Mouse (Mus musculus) hindbrain, embryonic 11.5 days (tissue): ENCODE results near the gene Srsf1. TPM values are rescaled to one million over a fixed set of nuclear protein-coding genes. Genes with fewer than 3 reads are reported as not detected.

Experiments
- ATAC-seq: fragments of 200-750 bp; cut with Nextera tagmentation; 2 replicates; pipeline ENCODE4 v1.8.0; 2017; ENCODE audit warnings: mild to moderate bottlenecking, moderate TSS enrichment, moderate library complexity; ENCODE audit not compliant: low FRiP score
- DNase-seq: peaks from one replicate; pipeline ENCODE4 v3.0.0-alpha.2; 2015; ENCODE audit warnings: low spot score
- H3K27ac ChIP-seq: fragments of 300-500 bp; sonication (generic); 2 replicates; pipeline ENCODE4 v1.5.1; 2014; ENCODE audit warnings: mild to moderate bottlenecking, low read depth, low read length
- H3K27me3 ChIP-seq: fragments of 300-500 bp; sonication (generic); 2 replicates; pipeline ENCODE4 v1.6.1; 2014; ENCODE audit warnings: mild to moderate bottlenecking, low read length, moderate library complexity, mixed read lengths; ENCODE audit not compliant: control insufficient read depth, insufficient read depth
- H3K36me3 ChIP-seq: fragments of 300-500 bp; sonication (generic); 2 replicates; pipeline ENCODE4 v1.6.1; 2014; ENCODE audit warnings: mild to moderate bottlenecking, low read length, moderate library complexity, mixed read lengths; ENCODE audit not compliant: control insufficient read depth, insufficient read depth
- H3K4me1 ChIP-seq: fragments of 300-500 bp; sonication (generic); replicated peaks from 2 replicates; pipeline ENCODE4 v1.6.1; 2014; ENCODE audit warnings: low read length, mixed read lengths; ENCODE audit not compliant: control insufficient read depth, insufficient read depth
- H3K4me2 ChIP-seq: fragments of 300-500 bp; sonication (generic); replicated peaks from 2 replicates; pipeline ENCODE4 v1.6.1; 2014; ENCODE audit warnings: mild to moderate bottlenecking, low read depth, low read length
- H3K4me3 ChIP-seq: fragments of 300-500 bp; sonication (generic); 2 replicates; pipeline ENCODE4 v1.5.1; 2014; ENCODE audit warnings: low read depth, low read length
- H3K9ac ChIP-seq: fragments of 300-500 bp; sonication (generic); 2 replicates; pipeline ENCODE4 v1.6.1; 2014; ENCODE audit warnings: low read depth, low read length
- H3K9me3 ChIP-seq: fragments of 300-500 bp; sonication (generic); 2 replicates; pipeline ENCODE4 v1.6.1; 2016; ENCODE audit warnings: low read length; ENCODE audit not compliant: control insufficient read depth
- WGBS: fragments of 180-500 bp; shearing (Covaris S2); extraction: QIAGEN DNeasy Blood & Tissue Kit; methylation state at CpG from one replicate; pipeline ENCODE4 v1.1.7; 2014; 5-methylcytosine and 5-hydroxymethylcytosine counted together
- polyA plus RNA-seq: library from polyadenylated mRNA; unstranded; fragments of >200 nt; fragmentation: Nextera tagmentation; extraction: Ambion mirVana; gene quantifications from 2 replicates; pipeline ENCODE4 v1.2.1, GENCODE M21; 2014

Gene Srsf1
- polyA plus RNA-seq, 1 experiment from 2014 or later, result 493 TPM

DNA sequence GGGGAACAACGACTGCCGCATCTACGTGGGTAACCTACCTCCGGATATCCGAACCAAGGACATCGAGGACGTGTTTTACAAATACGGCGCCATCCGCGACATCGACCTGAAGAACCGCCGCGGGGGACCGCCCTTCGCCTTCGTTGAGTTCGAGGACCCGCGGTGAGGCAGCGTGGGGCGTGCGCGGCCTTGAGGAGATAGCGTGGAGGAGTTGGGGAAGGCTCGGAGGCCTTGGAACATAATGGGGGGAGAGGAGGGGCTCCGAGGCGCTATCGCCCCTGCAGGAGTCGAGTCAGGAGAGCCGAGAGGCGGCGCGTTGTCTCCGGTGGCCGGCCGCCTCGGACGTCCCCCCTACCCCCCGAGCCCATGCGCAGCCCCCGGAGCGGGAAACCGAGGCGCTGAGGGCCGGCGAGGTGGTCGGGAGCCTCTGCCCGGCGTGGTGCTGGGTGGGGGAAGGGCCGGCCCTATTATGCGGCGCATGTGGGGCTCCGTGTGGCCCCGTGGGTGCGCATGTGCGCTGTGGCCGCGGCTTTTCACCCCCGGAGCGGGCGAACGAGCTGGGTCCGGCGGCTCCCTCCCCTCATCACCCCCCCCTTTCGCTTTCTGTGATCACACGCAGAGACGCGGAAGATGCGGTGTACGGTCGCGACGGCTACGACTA is 828 bp downstream of the Srsf1 start:
- H3K27ac ChIP-seq, result peak overlapping the region; percentile 96
- no peaks in the 10 kb centered on the region for H3K27me3 ChIP-seq
- H3K4me2 ChIP-seq, result peak overlapping the region; percentile 84
- H3K9ac ChIP-seq, result peak overlapping the region; percentile 99
- under 1% methylated on average over 64 of the region's 76 CpGs for WGBS
- peaks cover 3% of the 10 kb centered on the region; the same call in 1 of the 2 replicates for H3K36me3 ChIP-seq
- no peaks in the 10 kb centered on the region for H3K4me1 ChIP-seq
- H3K4me3 ChIP-seq, result peak overlapping the region; percentile 92
- ATAC-seq (peak; percentile 84), DNase-seq (peak; percentile 79)
- no peaks in the 10 kb centered on the region for H3K9me3 ChIP-seq

DNA sequence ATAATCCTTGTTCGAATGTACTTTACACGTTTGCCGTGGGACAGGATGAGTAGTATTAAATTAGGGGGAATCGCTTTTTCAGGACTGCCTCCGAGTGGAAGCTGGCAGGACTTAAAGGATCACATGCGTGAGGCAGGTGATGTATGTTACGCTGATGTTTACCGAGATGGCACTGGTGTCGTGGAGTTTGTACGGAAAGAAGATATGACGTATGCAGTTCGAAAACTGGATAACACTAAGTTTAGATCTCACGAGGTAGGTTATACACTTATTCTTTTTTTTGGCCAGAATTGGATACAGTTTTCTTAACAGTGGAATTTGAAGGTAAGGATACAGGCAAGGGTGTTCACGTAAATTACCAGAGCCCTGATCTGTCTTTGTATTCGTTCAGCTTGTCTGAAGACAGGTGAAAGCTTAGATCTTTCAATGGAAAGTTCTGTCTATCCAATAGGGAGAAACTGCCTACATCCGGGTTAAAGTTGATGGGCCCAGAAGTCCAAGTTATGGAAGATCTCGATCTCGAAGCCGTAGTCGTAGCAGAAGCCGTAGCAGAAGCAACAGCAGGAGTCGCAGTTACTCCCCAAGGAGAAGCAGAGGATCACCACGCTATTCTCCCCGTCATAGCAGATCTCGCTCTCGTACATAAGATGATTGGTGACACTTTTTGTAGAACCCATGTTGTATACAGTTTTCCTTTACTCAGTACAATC is 1.9 kb downstream of the Srsf1 start:
- Histone ChIP-seq H3K4me2 (peak overlapping the region; percentile 84), H3K4me3 (peak overlapping the region; percentile 92), H3K4me1 (no peaks in the 10 kb centered on the region), H3K9ac (peak overlapping the region; percentile 99), H3K27ac (no peak overlapping the region; the same call in 1 of the 2 replicates), H3K27me3 (no peaks in the 10 kb centered on the region), H3K9me3 (no peaks in the 10 kb centered on the region), H3K36me3 (peaks cover 3% of the 10 kb centered on the region; the same call in 1 of the 2 replicates)
- peak; percentile 30 for DNase-seq
- WGBS, result 29% methylated on average over 26 of the region's 26 CpGs
- no peak for ATAC-seq

DNA sequence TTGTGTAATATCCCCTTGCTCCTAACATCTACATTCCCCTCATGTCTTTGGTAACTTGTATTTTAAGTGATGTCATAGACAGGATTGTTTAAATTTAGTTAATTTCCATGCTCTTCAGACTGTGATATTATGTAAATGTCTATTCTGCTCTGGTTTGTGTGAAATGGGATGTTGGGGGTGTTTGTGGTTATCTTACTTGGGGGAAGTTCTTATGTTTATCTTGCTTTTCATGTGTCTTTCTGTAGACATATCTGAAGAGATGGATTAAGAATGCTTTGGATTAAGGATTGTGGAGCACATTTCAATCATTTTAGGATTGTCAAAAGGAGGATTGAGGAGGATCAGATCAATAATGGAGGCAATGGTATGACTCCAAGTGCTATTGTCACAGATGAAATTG is 2.6 kb downstream of the Srsf1 start:
- H3K9ac ChIP-seq, result no peak overlapping the region
- H3K4me3 ChIP-seq, result peak overlapping the region; percentile 92
- ATAC-seq (no peak), DNase-seq (no peak)
- H3K27me3 ChIP-seq, result no peaks in the 10 kb centered on the region
- no peaks in the 10 kb centered on the region for H3K4me1 ChIP-seq
- H3K9me3 ChIP-seq, result no peaks in the 10 kb centered on the region
- H3K27ac ChIP-seq, result no peak overlapping the region
- peaks cover 3% of the 10 kb centered on the region; the same call in 1 of the 2 replicates for H3K36me3 ChIP-seq
- peak overlapping the region; percentile 84 for H3K4me2 ChIP-seq

DNA sequence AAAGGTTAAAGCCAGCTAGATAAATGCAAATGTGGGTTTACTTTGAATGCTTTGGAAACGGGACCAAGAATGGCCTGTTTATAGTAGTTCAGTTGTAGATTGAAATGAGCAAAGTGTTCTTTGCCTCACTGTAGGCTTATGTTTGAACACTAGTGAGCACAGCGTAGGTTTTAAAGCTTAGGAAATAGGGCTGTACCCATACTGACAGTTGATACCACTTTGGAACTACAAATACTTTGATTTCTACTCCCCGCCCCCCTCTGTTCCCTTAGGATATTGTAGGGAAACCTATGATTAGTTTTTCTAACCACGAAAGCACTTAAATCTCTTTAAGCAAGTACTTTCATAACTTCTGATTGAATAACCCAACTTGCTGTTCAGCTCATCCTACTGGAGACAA is 5.5 kb downstream of the Srsf1 start:
- Histone ChIP-seq H3K4me1 (no peaks in the 10 kb centered on the region), H3K9ac (no peak overlapping the region), H3K27ac (no peak overlapping the region), H3K4me3 (no peak overlapping the region), H3K9me3 (no peaks in the 10 kb centered on the region), H3K27me3 (no peaks in the 10 kb centered on the region), H3K36me3 (peaks cover 3% of the 10 kb centered on the region; the same call in 1 of the 2 replicates), H3K4me2 (no peak overlapping the region)
- 84% methylated on average over 4 of the region's 4 CpGs for WGBS
- DNase-seq (no peak), ATAC-seq (no peak)

DNA sequence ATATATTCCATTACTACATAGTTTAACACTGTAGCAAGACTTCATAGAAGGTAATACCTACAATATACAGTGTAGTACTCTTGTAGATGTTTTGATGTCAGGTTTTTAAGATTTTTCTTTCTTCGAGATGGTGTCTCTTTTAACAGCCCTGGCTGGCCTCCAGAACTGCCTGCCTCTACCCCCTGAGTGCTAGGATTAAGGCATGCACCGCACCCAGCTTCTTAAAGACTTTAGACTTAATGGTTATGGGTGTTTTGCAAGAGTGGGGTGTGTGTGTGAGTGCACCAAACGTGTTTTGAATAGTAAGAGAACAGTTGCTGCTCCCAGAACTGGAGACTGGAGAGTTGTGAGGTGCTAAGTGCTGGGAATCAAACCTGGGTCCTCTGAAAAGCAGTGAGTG is 6.6 kb downstream of the Srsf1 start:
- Histone ChIP-seq H3K9me3 (no peaks in the 10 kb centered on the region), H3K4me2 (no peak overlapping the region), H3K4me1 (no peaks in the 10 kb centered on the region), H3K9ac (no peak overlapping the region), H3K4me3 (no peak overlapping the region), H3K27ac (no peak overlapping the region), H3K27me3 (no peaks in the 10 kb centered on the region), H3K36me3 (peaks cover 3% of the 10 kb centered on the region; the same call in 1 of the 2 replicates)
- ATAC-seq (no peak), DNase-seq (no peak)
- WGBS, result 75% methylated on average over 3 of the region's 3 CpGs

DNA sequence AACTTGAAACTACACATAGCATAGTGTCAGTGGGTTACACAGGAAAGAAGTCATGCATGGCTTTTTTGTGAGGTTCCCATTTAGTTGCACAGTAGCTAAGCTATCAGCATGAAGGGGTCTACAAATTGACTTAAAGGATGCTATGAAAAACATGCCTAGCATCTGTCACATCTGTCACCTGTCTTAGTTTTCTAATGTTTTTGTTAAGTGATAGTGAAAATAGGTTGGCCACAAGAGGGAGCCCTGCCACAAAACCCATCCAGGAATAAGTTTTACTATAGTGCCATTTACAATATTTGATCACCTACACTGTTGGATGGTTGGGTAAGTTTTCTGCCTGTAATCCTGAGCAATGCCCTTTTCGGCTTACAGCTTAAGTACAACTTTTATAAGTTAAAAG is 7.4 kb downstream of the Srsf1 start:
- H3K27me3 ChIP-seq, result no peaks in the 10 kb centered on the region
- DNase-seq (peak; percentile 74), ATAC-seq (no peak)
- H3K36me3 ChIP-seq, result no peaks in the 10 kb centered on the region
- 61% methylated on average over 1 of the region's 1 CpGs for WGBS
- no peak overlapping the region for H3K4me3 ChIP-seq
- no peaks in the 10 kb centered on the region for H3K9me3 ChIP-seq
- H3K9ac ChIP-seq, result no peak overlapping the region
- H3K27ac ChIP-seq, result no peak overlapping the region
- H3K4me2 ChIP-seq, result no peak overlapping the region
- no peaks in the 10 kb centered on the region for H3K4me1 ChIP-seq

DNA sequence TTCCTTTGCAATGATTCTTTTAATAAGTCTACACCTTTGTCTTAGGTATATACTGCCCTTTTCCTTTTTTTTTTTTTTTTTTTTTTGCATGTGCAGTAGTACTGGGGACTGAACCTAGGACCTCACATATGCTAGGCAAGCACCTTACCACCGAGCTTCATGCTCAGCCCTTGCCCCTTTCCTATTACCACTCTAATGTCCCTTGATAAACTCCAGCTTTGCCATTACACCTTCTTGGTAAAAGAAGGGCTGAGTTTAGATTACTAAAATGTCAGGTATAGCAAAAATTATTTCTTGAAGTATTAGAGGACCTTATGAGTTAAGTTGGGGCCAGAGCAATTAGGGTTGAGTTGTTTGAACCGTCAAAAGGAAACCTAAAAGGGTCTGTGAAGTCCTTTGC is 8.6 kb downstream of the Srsf1 start:
- ATAC-seq (no peak), DNase-seq (no peak)
- no peaks in the 10 kb centered on the region for H3K9me3 ChIP-seq
- 82% methylated on average over 2 of the region's 2 CpGs for WGBS
- H3K27me3 ChIP-seq, result no peaks in the 10 kb centered on the region
- H3K4me2 ChIP-seq, result no peak overlapping the region
- H3K36me3 ChIP-seq, result no peaks in the 10 kb centered on the region
- no peaks in the 10 kb centered on the region for H3K4me1 ChIP-seq
- no peak overlapping the region for H3K27ac ChIP-seq
- no peak overlapping the region for H3K4me3 ChIP-seq
- no peak overlapping the region for H3K9ac ChIP-seq

DNA sequence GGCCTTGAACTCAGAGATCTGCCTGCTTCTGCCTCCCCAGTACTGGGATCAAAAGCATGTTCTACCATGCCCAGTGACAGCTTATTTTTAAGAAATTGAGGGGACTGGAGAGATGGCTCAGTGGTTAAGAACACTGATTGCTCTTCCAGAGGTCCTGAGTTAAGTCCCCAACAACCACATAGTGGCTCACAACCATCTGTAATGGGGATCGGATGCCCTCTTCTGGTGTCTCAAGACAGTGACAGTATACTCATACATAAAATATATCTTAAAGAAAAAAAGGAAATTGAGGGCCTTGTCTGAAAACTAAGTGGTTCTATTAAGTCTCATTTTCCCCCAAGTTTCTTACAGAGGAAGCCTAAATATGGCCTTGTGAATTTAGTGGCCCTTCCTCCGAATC is 10.6 kb downstream of the Srsf1 start:
- Histone ChIP-seq H3K4me3 (no peak overlapping the region), H3K9me3 (no peaks in the 10 kb centered on the region), H3K27me3 (no peaks in the 10 kb centered on the region), H3K36me3 (no peaks in the 10 kb centered on the region), H3K27ac (no peak overlapping the region), H3K4me1 (no peaks in the 10 kb centered on the region), H3K4me2 (no peak overlapping the region), H3K9ac (no peak overlapping the region)
- ATAC-seq (no peak), DNase-seq (no peak)
- WGBS, result 68% methylated on average over 2 of the region's 2 CpGs

DNA sequence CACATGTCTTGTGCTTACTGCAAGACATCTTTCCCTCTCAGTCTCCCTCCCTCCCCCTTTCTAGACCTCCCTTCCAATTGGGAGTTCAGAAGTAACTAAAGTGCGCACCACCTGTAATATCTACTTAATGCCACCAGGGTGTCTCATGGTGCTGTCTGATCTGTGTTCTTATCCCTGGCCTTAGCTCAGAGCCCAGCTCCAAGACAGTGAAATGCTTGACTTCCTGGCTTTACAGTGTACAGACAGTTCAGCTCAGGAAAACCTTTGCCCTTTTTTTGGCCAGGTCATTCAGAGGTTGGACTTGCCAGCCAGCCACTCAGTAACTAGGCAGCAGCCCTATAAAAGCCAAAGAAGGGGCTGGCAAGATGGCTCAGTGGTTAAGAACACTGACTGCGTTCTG is 12.0 kb downstream of the Srsf1 start:
- DNase-seq, result peak; percentile 68
- Histone ChIP-seq H3K4me2 (no peak overlapping the region), H3K9me3 (no peaks in the 10 kb centered on the region), H3K9ac (no peak overlapping the region), H3K27ac (no peak overlapping the region), H3K4me1 (no peaks in the 10 kb centered on the region), H3K36me3 (no peaks in the 10 kb centered on the region), H3K4me3 (no peak overlapping the region), H3K27me3 (no peaks in the 10 kb centered on the region)
- peak; percentile 49; the same call in 1 of the 2 replicates for ATAC-seq
- WGBS, result 48% methylated on average over 2 of the region's 2 CpGs
